Mouse (Mus musculus) cerebellum, adult (tissue): ENCODE measurements around the gene Hace1.

Experiments used
- ATAC-seq: cut with Nextera tagmentation; 2 replicates; pipeline ENCODE4 v1.9.2; 2017; ENCODE audit warnings: mild to moderate bottlenecking, moderate library complexity, mixed read lengths; ENCODE audit not compliant: insufficient number of reproducible peaks, low FRiP score, low TSS enrichment

Hace1 gene

GRCm38 (mm10) chr10:45695522-45695921 is 117.9 kb downstream of the Hace1 start:
- no peak for ATAC-seq

- no peak for ATAC-seq
These were observed 121.3 kb downstream of the Hace1 start for GRCm38 (mm10) chr10:45698930-45699329.

DNA sequence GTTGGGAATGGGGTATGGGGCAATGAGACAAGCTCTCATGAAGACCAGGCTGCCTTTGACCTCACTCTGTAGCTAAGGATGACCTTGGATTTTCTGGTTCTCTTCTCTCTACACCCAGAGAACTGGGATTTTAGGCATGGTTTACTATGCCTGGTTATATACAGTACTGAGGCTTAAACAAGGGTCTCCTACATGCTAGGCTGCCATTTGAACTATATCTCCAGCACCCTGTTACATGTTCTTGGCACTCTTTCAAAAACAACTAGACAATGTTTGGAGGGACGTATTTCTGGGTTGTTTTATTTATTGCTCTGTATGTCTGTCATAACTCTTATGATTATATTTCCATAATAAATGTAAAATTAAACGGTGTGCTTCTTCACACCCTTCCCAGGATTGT is 129.2 kb downstream of the Hace1 start:
- ATAC-seq = no peak

GRCm38 (mm10) chr10:45710848-45711247 is 133.2 kb downstream of the Hace1 start:
- ATAC-seq = no peak

- ATAC-seq = no peak
These were observed 133.7 kb downstream of the Hace1 start for GRCm38 (mm10) chr10:45711348-45711747.
